Mouse (Mus musculus): ENCODE measurements around the gene Arf3. TPM values are rescaled to one million over a fixed set of nuclear protein-coding genes. Genes with fewer than 3 reads are reported as not detected.
A peak's percentile ranks its signal among the peaks of the same experiment; 100 is the strongest.
"Not testable (repeated sequence)": the region's sequence is repeated elsewhere in the genome, so short reads cannot be mapped to it uniquely, and the experiment has no call there.

Gene Arf3
- polyA plus RNA-seq, 1 experiment from 2014 or later = 71.7 TPM

DNA sequence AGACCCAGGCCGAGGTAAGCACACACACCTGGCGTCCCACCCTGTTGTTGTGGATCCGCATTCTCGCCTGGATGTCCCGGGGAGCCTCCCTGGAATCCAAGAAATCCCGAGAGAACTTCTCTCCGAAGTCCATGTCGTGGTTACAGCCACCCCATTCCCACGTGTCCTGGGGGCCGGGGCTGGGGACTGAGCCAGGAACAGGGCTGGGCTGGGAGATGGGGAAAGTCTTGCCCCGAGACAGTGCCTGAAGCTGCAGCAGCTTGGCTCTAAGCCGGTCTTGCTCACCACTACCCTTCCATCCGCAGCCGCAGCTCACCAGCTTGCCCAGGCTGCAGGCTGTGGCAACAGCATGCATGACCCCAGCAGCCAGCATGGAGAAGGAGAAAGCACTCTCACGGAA is 11.1 kb upstream of the Arf3 start:
- H3K4me3 ChIP-seq = no peak overlapping the region
- ATAC-seq (ENCODE audit: low FRiP score) = no peak
- WGBS = 5% methylated on average over 15 of the region's 15 CpGs
- peaks cover 42% of the 10 kb centered on the region for H3K4me1 ChIP-seq (replicated peaks)
- no peak overlapping the region for H3K4me2 ChIP-seq
- H3K36me3 ChIP-seq = no peaks in the 10 kb centered on the region
- peaks cover 100% of the 10 kb centered on the region for H3K27me3 ChIP-seq
- H3K27ac ChIP-seq = no peak overlapping the region
- no peaks in the 10 kb centered on the region for H3K9me3 ChIP-seq
- H3K9ac ChIP-seq = no peak overlapping the region

DNA sequence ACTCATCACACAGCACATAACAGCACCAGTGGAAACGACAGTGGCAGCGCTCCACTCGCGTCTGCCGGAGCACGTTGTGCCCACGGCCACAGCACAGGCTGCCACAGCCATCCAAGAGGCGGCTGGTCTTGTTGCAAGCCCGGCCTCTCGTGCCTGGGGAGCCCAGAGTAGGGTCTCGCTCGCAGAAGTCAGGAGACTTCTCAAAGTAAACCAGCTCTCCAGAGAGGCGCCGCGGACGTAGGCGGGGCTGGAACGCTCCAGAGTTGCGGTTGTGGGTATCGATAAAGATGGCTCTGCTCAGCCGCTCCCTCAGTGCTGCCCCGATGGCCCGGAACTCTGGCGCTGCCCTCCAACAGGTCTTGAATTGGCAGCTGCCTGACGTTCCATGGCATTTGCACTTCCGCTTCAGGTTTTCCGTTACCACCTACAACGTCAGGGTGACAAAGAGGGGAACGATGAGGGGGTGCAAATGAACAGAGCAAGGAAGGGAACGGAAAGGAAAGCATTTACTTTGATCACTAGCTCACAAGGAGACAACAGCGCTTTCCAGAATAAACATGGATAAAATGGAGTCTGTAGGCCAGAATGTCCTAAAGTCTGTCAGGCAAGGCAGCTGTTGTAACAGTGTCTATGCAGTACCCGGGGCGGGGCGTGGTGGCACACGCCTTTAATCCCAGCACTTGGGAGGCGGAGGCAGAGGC is 9.6 kb upstream of the Arf3 start:
- WGBS = 2% methylated on average over 36 of the region's 36 CpGs
- no peaks in the 10 kb centered on the region for H3K9me3 ChIP-seq
- no peak for ATAC-seq (ENCODE audit: low FRiP score)
- peak overlapping the region; percentile 26 for H3K4me3 ChIP-seq
- peaks cover 33% of the 10 kb centered on the region for H3K4me1 ChIP-seq (replicated peaks)
- peaks cover 100% of the 10 kb centered on the region for H3K27me3 ChIP-seq
- no peak overlapping the region for H3K27ac ChIP-seq
- H3K4me2 ChIP-seq = peak overlapping the region; percentile 44
- peak overlapping the region; percentile 19; the same call in 1 of the 2 replicates for H3K9ac ChIP-seq
- H3K36me3 ChIP-seq = no peaks in the 10 kb centered on the region

DNA sequence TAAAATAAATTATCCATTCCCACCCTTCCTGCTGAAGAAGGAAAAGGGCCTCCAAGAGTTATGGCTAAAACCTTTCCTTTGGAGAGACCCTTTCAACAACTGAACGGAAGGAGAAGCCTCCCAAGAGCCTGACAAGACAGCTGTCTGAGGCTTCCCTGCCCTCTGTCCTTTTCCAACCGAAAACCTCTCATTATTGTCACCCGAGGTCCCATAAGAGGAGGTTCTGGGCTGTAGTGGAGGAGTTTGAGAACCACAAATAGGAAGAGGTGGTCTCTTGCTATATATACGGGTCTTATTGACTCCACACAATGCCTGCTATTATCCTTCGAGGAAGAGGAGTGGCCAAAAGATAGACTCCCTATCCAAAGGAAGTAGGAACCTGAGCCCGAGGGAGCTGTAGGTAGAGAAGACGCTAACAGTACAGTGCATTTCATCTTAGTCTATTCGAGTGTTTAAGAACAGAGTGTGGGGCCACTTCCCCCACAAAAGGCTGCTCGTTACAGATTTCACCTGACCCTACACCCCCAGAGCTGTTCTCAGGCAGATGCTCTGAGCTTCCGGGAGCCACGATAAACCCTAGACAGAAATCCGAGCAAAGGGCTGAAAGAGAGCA is 8.9 kb upstream of the Arf3 start:
- Histone ChIP-seq H3K9ac (no peak overlapping the region), H3K4me1 (replicated peaks) (peaks cover 25% of the 10 kb centered on the region), H3K27ac (no peak overlapping the region), H3K4me3 (peak overlapping the region; percentile 26), H3K36me3 (no peaks in the 10 kb centered on the region), H3K9me3 (no peaks in the 10 kb centered on the region), H3K27me3 (peaks cover 96% of the 10 kb centered on the region), H3K4me2 (peak overlapping the region; percentile 44; the same call in 1 of the 2 replicates)
- no peak for ATAC-seq (ENCODE audit: low FRiP score)
- 6% methylated on average over 12 of the region's 12 CpGs for WGBS

DNA sequence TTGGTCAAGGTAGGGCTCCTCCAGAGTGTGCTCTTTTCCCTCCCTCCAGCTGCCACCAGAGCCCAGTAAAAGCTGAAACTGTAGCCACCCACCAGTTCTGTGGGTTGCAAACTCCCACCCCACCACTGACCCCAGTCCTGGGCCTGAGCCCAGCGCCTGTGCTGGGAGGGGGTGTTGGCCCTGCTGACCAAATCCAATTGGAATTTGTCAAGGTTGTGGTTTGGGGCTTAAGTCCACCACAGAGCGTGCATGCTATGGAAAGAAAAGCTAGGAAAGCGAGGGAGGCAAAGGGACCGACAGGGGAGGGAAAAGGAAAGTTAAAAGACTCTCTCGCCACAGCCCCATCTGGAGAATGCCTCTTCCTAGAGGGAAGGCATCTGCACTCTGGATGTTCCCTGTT is 5.2 kb upstream of the Arf3 start:
- H3K4me3 ChIP-seq = no peak overlapping the region
- ATAC-seq (ENCODE audit: low FRiP score) = no peak
- peaks cover 85% of the 10 kb centered on the region for H3K27me3 ChIP-seq
- WGBS = 14% methylated on average over 5 of the region's 5 CpGs
- no peaks in the 10 kb centered on the region for H3K36me3 ChIP-seq
- no peaks in the 10 kb centered on the region for H3K9me3 ChIP-seq
- no peak overlapping the region for H3K4me2 ChIP-seq
- H3K27ac ChIP-seq = no peak overlapping the region
- H3K9ac ChIP-seq = no peak overlapping the region
- H3K4me1 ChIP-seq (replicated peaks) = peaks cover 20% of the 10 kb centered on the region

DNA sequence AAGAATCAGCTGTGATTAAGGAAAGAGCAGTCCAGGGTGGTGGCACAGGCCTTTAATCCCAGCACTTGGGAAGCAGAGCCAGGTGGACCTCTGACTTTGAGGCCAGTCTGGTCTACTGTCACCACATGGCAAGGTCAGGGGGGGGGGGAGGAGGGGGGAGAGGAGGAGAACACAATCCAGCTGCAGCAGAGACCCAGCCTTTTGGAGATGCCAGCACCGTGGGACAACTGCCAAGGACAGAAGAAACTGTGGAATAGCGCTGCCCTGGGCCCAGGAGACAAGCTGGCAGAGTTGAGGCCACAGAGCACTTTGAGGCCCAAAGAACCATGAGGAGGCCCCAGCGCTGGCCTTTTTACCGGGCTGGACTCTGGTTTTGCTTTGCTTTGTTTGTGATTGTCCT is 2.9 kb upstream of the Arf3 start:
- H3K9ac ChIP-seq = no peak overlapping the region
- ATAC-seq (ENCODE audit: low FRiP score) = no peak
- H3K4me1 ChIP-seq (replicated peaks) = peaks cover 21% of the 10 kb centered on the region
- WGBS = 70% methylated on average over 4 of the region's 4 CpGs
- H3K4me3 ChIP-seq = no peak overlapping the region
- no peak overlapping the region for H3K27ac ChIP-seq
- H3K4me2 ChIP-seq = no peak overlapping the region
- H3K9me3 ChIP-seq = no peaks in the 10 kb centered on the region
- H3K27me3 ChIP-seq = peaks cover 62% of the 10 kb centered on the region
- peaks cover 3% of the 10 kb centered on the region; the same call in 1 of the 2 replicates for H3K36me3 ChIP-seq

DNA sequence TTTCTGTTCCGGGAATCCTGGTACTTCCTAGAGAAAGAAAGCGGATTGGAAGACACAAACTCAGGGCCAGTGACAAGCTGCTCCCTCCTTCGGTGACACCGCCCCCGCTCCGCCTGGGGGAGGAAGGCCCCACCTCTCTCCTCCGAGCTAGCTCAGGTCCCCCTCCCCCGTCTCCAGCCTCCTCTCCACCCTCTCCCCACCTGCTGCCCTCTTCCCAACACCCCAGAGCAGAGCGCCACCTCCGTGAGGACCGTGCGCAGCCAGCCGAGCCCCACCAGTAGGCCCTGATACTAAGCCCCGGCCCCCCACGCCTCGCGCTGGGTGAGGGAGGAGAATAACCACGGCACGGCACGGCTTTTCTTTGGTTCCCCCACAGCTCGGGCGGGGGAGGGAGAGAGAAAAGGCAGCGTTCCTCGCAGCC is 803 bp downstream of the Arf3 start:
- no peaks in the 10 kb centered on the region for H3K9me3 ChIP-seq
- H3K4me1 ChIP-seq (replicated peaks) = peaks cover 27% of the 10 kb centered on the region
- peak overlapping the region; percentile 98 for H3K9ac ChIP-seq
- H3K27me3 ChIP-seq = peaks cover 28% of the 10 kb centered on the region
- 1% methylated on average over 14 of the region's 24 CpGs for WGBS
- H3K27ac ChIP-seq = peak overlapping the region; percentile 96
- peaks cover 31% of the 10 kb centered on the region for H3K36me3 ChIP-seq
- H3K4me2 ChIP-seq = peak overlapping the region; percentile 77
- peak; percentile 65 for ATAC-seq (ENCODE audit: low FRiP score)
- peak overlapping the region; percentile 97 for H3K4me3 ChIP-seq

DNA sequence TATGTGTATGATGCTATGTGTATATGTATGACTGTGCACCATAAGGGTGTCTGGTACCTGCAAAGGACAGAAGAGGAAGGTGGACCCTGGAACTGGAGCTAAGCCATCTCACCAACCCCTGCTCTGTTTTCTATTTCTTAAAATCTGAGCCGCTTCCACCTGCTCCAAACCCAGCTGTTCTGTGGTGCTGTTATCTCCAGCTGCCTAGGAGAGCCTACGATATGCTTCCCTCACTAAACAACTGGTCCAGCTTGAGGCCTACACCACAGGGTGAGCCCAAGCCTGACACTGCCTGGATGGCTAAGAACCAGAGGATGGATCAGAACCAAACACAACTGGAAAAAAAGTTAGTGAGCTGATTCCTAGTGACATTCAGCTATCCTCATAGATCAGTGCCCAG is 8.9 kb downstream of the Arf3 start:
- H3K9me3 ChIP-seq = no peaks in the 10 kb centered on the region
- H3K27ac ChIP-seq = no peak overlapping the region
- H3K9ac ChIP-seq = no peak overlapping the region
- 100% methylated on average over 2 of the region's 2 CpGs for WGBS
- ATAC-seq (ENCODE audit: low FRiP score) = no peak
- H3K4me1 ChIP-seq (replicated peaks) = peaks cover 19% of the 10 kb centered on the region
- no peak overlapping the region for H3K4me2 ChIP-seq
- peaks cover 15% of the 10 kb centered on the region; the same call in 1 of the 2 replicates for H3K36me3 ChIP-seq
- H3K4me3 ChIP-seq = no peak overlapping the region
- no peaks in the 10 kb centered on the region for H3K27me3 ChIP-seq

DNA sequence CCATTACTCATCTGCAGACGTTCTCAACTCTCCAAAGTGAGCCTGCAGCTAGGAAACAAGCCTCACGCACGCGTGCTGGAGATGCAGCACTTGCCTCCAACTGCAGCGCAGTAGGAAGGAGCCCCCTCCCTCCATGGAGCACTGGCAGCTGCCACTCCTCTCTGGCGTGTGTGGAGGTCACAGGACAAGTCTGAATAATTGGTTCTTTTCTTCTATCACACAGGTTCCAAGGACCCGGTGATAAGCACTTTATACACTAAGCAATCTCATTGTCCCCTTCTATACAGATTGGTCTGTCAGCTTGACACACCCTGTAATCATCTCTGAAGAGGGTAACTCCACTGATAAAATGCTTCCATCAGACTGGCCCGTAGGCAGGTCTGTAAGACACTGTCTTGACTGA is 10.0 kb downstream of the Arf3 start:
- Histone ChIP-seq H3K9ac (no peak overlapping the region), H3K4me3 (no peak overlapping the region), H3K27ac (no peak overlapping the region), H3K9me3 (no peaks in the 10 kb centered on the region), H3K4me2 (no peak overlapping the region), H3K4me1 (replicated peaks) (peaks cover 19% of the 10 kb centered on the region), H3K27me3 (no peaks in the 10 kb centered on the region), H3K36me3 (peaks cover 5% of the 10 kb centered on the region; the same call in 1 of the 2 replicates)
- no peak for ATAC-seq (ENCODE audit: low FRiP score)
- 68% methylated on average over 8 of the region's 8 CpGs for WGBS

DNA sequence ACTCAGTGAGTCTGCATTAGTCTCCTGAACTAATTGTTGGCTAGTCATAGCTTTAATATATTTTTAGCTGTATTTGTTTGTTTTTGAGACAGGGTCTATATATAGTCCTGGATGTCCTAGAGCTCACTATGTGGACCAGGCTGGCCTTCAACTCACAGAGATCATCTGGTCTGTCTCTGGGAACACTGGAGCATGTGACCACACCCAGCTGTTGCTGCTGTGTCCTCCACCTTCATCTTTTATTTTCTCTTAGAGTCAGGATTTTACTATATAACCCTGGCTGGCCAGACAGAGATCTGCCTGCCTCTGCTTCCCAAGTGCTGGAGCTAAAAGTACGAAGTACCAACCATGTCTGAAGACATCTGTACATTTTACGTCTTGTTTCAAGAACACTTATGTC is 13.9 kb downstream of the Arf3 start:
- 93% methylated on average over 2 of the region's 2 CpGs for WGBS
- H3K36me3 ChIP-seq = peaks cover 10% of the 10 kb centered on the region
- H3K27ac ChIP-seq = no peak overlapping the region
- 0 out of 2 replicates have a peak, but pooled peaks cover 2% of the 10 kb centered on the region for H3K4me1 ChIP-seq (replicated peaks)
- no peaks in the 10 kb centered on the region for H3K9me3 ChIP-seq
- no peak overlapping the region for H3K9ac ChIP-seq
- no peaks in the 10 kb centered on the region for H3K27me3 ChIP-seq
- no peak overlapping the region for H3K4me3 ChIP-seq
- H3K4me2 ChIP-seq = no peak overlapping the region
- ATAC-seq (ENCODE audit: low FRiP score) = no peak

DNA sequence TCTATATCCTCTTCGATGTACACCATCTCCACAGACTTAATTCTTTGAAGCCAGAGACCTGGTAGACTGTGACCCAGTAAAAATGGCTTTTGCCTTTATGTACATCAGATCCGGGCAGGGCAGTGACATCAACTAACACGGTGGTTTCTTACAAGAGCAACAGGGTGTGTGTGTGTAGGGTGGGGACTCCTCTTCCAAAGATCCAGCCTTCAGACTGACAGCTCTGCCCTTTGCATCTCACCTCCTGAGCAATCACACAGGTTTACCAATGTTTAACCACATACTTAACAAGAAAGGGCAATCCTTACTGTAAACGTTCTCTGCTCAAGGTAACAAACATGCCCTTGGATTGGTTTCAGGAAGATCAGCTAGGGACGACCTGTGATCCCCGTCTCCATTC is 15.7 kb downstream of the Arf3 start:
- Histone ChIP-seq H3K9ac (no peak overlapping the region), H3K9me3 (no peaks in the 10 kb centered on the region), H3K4me3 (no peak overlapping the region), H3K36me3 (peaks cover 23% of the 10 kb centered on the region), H3K4me2 (no peak overlapping the region), H3K4me1 (replicated peaks) (no peaks in the 10 kb centered on the region), H3K27me3 (no peaks in the 10 kb centered on the region), H3K27ac (no peak overlapping the region)
- ATAC-seq (ENCODE audit: low FRiP score) = no peak
- 87% methylated on average over 6 of the region's 6 CpGs for WGBS

DNA sequence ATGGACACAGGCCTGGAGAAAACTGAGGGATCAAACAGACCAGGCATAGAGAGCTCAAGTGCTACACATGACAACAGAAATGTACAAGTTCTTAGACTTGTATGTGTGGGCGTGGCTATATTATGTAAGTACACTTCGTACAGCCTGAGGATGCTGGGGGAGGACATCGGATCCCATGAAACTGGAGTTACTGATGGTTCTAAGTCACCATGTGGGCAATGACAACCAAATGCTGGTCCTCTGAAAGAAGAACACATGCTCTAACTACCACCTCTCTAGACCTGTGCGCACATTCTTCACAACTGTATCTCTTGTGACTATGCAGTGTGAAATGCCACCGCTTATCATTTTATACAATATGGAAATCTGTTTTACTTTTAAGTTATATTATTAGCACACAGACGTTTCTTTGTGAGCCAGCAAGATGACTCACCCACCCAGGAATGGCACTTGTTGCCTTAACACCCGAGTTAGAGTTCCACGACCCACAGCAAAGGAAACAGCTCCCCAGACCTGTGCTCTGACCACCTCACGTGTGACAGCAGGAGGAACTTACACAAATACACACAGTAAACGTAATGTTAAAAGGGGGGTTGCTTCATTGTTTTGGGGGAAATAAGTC is 16.6 kb downstream of the Arf3 start:
- H3K4me3 ChIP-seq = no peak overlapping the region
- WGBS = 91% methylated on average over 10 of the region's 10 CpGs
- no peak overlapping the region for H3K27ac ChIP-seq
- H3K4me2 ChIP-seq = no peak overlapping the region
- H3K4me1 ChIP-seq (replicated peaks) = no peaks in the 10 kb centered on the region
- peaks cover 31% of the 10 kb centered on the region for H3K36me3 ChIP-seq
- no peak overlapping the region for H3K9ac ChIP-seq
- no peak for ATAC-seq (ENCODE audit: low FRiP score)
- H3K9me3 ChIP-seq = no peaks in the 10 kb centered on the region
- H3K27me3 ChIP-seq = no peaks in the 10 kb centered on the region

DNA sequence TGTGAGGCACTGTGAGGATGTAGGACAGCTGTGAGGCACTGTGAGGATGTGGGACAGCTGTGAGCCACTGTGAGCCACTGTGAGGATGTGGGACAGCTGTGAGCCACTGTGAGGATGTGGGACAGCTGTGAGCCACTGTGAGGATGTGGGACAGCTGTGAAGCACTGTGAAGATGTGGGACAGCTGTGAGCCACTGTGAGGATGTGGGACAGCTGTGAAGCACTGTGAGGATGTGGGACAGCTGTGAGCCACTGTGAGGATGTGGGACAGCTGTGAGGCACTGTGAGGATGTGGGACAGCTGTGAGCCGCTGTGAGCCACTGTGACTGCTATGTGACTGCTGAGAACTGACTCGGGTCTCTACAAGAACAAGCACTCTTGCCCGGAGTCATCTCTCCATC is 19.2 kb downstream of the Arf3 start:
- not testable (repeated sequence) for H3K4me2 ChIP-seq; ATAC-seq (ENCODE audit: low FRiP score); H3K9me3 ChIP-seq; H3K27ac ChIP-seq; H3K4me1 ChIP-seq (replicated peaks); H3K9ac ChIP-seq; H3K4me3 ChIP-seq; H3K27me3 ChIP-seq
- peaks cover 54% of the 10 kb centered on the region for H3K36me3 ChIP-seq
- 91% methylated on average over 3 of the region's 3 CpGs for WGBS

Measured in hindbrain, embryonic 13.5 days (tissue).